Mouse (Mus musculus) forebrain, embryonic 14.5 days (tissue): ENCODE data around the gene Pum2. TPM values are rescaled to one million over a fixed set of nuclear protein-coding genes. Genes with fewer than 3 reads are reported as not detected.

Experiments used
- polyA plus RNA-seq: library from polyadenylated mRNA; unstranded; fragments of >200 nt; fragmentation: Nextera tagmentation; extraction: Ambion mirVana; gene quantifications from 2 replicates; pipeline ENCODE4 v1.2.1, GENCODE M21; 2014

Pum2 gene
- polyA plus RNA-seq, 1 experiment from 2014 or later = 70.6 TPM

Other genes with a start within 250 kb of the Pum2 start
- 74.4 and 94.6 TPM in 2 replicates for gene Rhob, start 174.1 kb upstream of the Pum2 start, polyA plus RNA-seq
- not detected in 2 replicates for gene Slc7a15, start 75.1 kb upstream of the Pum2 start, polyA plus RNA-seq
- 21.3 and 24.8 TPM in 2 replicates for gene Sdc1, start 97.2 kb downstream of the Pum2 start, polyA plus RNA-seq
- 192 and 199 TPM in 2 replicates for gene Laptm4a, start 247.5 kb downstream of the Pum2 start, polyA plus RNA-seq